Mouse (Mus musculus): ENCODE results near the gene Yipf2. TPM values are rescaled to one million over a fixed set of nuclear protein-coding genes. Genes with fewer than 3 reads are reported as not detected.
"Not testable (repeated sequence)": the region's sequence is repeated elsewhere in the genome, so short reads cannot be mapped to it uniquely, and the experiment has no call there.

Yipf2 gene
- polyA plus RNA-seq, 1 experiment from 2014 or later: 26.1 TPM

- H3K9ac ChIP-seq (ENCODE audit: low read depth, low read length): no peak overlapping the region
- no peak overlapping the region for H3K4me3 ChIP-seq (ENCODE audit: low read length)
- no peak overlapping the region for H3K27ac ChIP-seq (ENCODE audit: low read depth, low read length)
- ATAC-seq: no peak
- 0 out of 2 replicates have a peak, but pooled peaks cover 2% of the 10 kb centered on the region for H3K36me3 ChIP-seq (ENCODE audit: control insufficient read depth, insufficient read depth, low read length)
- no peaks in the 10 kb centered on the region for H3K27me3 ChIP-seq (replicated peaks; ENCODE audit: control insufficient read depth, insufficient read depth, low read length)
- peaks cover 4% of the 10 kb centered on the region for H3K4me1 ChIP-seq (ENCODE audit: control insufficient read depth, insufficient read depth, low read depth, low read length)
- WGBS: 86% methylated on average over 6 of the region's 6 CpGs
- no peak overlapping the region for H3K4me2 ChIP-seq (ENCODE audit: low read length)
- H3K9me3 ChIP-seq (ENCODE audit: control insufficient read depth, low read length): no peaks in the 10 kb centered on the region
Observed at GRCm38 (mm10) chr9:21555198-21555742, 37.4 kb downstream of the Yipf2 start.

DNA sequence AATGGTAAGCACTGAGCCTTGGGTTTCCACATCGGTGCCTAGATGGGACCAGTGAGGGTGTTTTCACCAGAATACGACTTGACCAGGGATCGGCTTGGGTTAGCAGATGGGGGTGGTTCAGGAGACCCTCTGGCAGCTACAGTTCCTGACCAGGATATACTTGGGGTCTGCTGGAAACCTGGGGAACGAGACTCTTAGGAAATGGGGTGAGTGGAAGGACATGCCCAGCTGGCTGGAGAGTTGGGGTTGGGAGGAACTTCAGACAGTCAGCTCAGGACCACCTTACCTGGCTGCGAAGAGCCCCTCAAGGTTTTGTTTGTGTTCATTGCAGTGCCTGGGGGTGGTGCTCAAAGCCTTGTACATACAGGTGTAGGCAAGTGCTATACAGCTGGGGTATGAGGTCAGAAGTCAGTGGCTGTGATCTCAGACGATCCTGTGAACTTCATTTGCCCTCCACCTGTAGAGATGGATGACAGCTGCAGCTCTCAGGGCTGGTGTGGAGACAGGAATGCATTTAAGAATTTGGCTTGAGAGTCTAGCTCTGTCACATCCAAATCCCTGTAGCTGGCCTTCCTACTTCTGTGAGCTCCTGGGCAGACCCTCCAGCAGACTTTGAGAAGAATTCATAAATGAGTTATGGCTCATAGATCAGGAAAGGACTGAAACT lies 38.9 kb downstream of the Yipf2 start:
- WGBS: 92% methylated on average over 6 of the region's 6 CpGs
- no peak overlapping the region for H3K27ac ChIP-seq (ENCODE audit: low read depth, low read length)

GRCm38 (mm10) chr9:21551049-21551448 lies 41.6 kb downstream of the Yipf2 start:
- Histone ChIP-seq H3K4me1 (ENCODE audit: control insufficient read depth, insufficient read depth, low read depth, low read length) (peaks cover 18% of the 10 kb centered on the region), H3K27me3 (replicated peaks; ENCODE audit: control insufficient read depth, insufficient read depth, low read length) (no peaks in the 10 kb centered on the region), H3K9me3 (ENCODE audit: control insufficient read depth, low read length) (no peaks in the 10 kb centered on the region), H3K9ac (ENCODE audit: low read depth, low read length) (no peak overlapping the region; the same call in 1 of the 2 replicates), H3K36me3 (ENCODE audit: control insufficient read depth, insufficient read depth, low read length) (no peaks in the 10 kb centered on the region), H3K27ac (ENCODE audit: low read depth, low read length) (no peak overlapping the region), H3K4me3 (ENCODE audit: low read length) (no peak overlapping the region), H3K4me2 (ENCODE audit: low read length) (no peak overlapping the region)
- ATAC-seq: no peak
- WGBS: 88% methylated on average over 2 of the region's 2 CpGs

More for the DNA sequence above, 38.9 kb downstream of the Yipf2 start:
- H3K4me2 ChIP-seq (ENCODE audit: low read length): no peak overlapping the region
- no peak overlapping the region for H3K9ac ChIP-seq (ENCODE audit: low read depth, low read length)
- no peak for ATAC-seq
- no peaks in the 10 kb centered on the region for H3K9me3 ChIP-seq (ENCODE audit: control insufficient read depth, low read length)
- H3K4me3 ChIP-seq (ENCODE audit: low read length): no peak overlapping the region
- H3K36me3 ChIP-seq (ENCODE audit: control insufficient read depth, insufficient read depth, low read length): 0 out of 2 replicates have a peak, but pooled peaks cover 2% of the 10 kb centered on the region
- peaks cover 13% of the 10 kb centered on the region for H3K4me1 ChIP-seq (ENCODE audit: control insufficient read depth, insufficient read depth, low read depth, low read length)
- no peaks in the 10 kb centered on the region for H3K27me3 ChIP-seq (replicated peaks; ENCODE audit: control insufficient read depth, insufficient read depth, low read length)

DNA sequence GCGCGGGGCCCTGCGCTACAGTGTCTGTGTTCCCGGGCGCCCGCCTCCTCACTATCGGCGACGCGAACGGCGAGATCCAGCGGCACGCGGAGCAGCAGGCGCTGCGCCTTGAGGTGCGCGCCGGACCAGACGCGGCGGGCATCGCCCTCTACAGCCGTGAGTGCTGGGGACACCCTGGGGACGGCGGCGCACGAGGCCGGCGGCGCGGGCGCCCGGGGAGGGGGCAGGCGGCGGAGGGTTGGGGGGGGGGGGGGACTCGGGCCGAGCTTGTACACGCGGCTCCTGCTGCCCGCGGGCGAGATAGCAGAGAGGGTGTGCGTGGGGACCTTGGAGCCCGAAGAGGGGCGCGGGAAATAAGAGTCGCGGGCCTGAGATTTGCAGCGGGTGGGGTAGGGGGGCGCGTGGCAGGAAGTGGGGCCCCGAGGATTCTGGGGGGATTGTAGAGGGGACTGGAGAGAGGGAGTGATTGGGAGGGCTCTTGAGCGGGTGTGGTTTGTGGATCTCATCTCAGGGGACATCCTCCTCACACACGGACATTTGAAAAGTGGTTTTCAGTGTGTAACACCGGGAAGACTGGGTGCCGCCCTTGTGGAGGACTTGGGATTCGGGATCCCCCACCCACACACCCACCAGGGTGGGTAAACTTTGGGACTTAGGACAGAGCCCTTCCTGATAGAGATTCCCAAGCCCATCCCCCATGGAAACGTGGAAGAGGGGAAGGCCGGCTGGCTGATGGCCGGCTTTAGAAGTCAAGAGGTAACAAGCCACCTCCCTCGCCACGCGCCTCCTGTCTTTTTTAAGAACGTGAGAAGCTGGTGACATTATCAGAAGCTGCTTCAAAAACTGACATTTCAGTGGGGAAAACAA lies 45.3 kb downstream of the Yipf2 start:
- Histone ChIP-seq H3K4me1 (ENCODE audit: control insufficient read depth, insufficient read depth, low read depth, low read length) (peaks cover 24% of the 10 kb centered on the region), H3K4me2 (ENCODE audit: low read length) (peak overlapping the region; percentile 53), H3K9ac (ENCODE audit: low read depth, low read length) (peak overlapping the region; percentile 86), H3K27me3 (replicated peaks; ENCODE audit: control insufficient read depth, insufficient read depth, low read length) (no peaks in the 10 kb centered on the region), H3K4me3 (ENCODE audit: low read length) (peak overlapping the region; percentile 65), H3K27ac (ENCODE audit: low read depth, low read length) (peak overlapping the region; percentile 94), H3K36me3 (ENCODE audit: control insufficient read depth, insufficient read depth, low read length) (no peaks in the 10 kb centered on the region), H3K9me3 (ENCODE audit: control insufficient read depth, low read length) (no peaks in the 10 kb centered on the region)
- WGBS: under 1% methylated on average over 58 of the region's 66 CpGs
- peak; percentile 21 for ATAC-seq

DNA sequence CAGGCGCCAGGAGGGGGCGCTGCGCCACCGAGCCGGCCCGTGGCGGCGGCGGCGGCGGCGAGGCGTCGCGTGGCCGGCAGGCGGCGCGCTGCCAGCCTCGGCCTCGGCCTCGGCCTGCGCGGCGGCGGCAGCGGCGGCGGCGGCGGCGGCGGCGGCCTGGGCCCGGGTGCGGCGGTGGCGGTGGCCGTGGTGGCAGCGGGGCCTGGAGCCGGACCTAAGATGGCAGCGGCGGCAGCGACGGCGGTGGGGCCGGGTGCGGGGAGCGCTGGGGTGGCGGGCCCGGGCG lies 45.9 kb downstream of the Yipf2 start, which contains the start of gene Carm1:
Gene Carm1 (plus strand): TSS at position 106 of the 286 bp plus-strand sequence.
- Histone ChIP-seq H3K27ac (ENCODE audit: low read depth, low read length) (peak within 1 kb of the TSS; percentile 94), H3K36me3 (ENCODE audit: control insufficient read depth, insufficient read depth, low read length) (no peaks in the 10 kb centered on the region), H3K4me1 (ENCODE audit: control insufficient read depth, insufficient read depth, low read depth, low read length) (peaks cover 24% of the 10 kb centered on the region), H3K9me3 (ENCODE audit: control insufficient read depth, low read length) (no peaks in the 10 kb centered on the region), H3K4me3 (ENCODE audit: low read length) (peak within 1 kb of the TSS; percentile 65), H3K4me2 (ENCODE audit: low read length) (peak within 1 kb of the TSS; percentile 53), H3K9ac (ENCODE audit: low read depth, low read length) (peak within 1 kb of the TSS; percentile 86), H3K27me3 (replicated peaks; ENCODE audit: control insufficient read depth, insufficient read depth, low read length) (no peaks in the 10 kb centered on the region)
- 0% methylated on average over 37 of the region's 52 CpGs for WGBS
- ATAC-seq: no peak; the same call in 1 of the 2 replicates

DNA sequence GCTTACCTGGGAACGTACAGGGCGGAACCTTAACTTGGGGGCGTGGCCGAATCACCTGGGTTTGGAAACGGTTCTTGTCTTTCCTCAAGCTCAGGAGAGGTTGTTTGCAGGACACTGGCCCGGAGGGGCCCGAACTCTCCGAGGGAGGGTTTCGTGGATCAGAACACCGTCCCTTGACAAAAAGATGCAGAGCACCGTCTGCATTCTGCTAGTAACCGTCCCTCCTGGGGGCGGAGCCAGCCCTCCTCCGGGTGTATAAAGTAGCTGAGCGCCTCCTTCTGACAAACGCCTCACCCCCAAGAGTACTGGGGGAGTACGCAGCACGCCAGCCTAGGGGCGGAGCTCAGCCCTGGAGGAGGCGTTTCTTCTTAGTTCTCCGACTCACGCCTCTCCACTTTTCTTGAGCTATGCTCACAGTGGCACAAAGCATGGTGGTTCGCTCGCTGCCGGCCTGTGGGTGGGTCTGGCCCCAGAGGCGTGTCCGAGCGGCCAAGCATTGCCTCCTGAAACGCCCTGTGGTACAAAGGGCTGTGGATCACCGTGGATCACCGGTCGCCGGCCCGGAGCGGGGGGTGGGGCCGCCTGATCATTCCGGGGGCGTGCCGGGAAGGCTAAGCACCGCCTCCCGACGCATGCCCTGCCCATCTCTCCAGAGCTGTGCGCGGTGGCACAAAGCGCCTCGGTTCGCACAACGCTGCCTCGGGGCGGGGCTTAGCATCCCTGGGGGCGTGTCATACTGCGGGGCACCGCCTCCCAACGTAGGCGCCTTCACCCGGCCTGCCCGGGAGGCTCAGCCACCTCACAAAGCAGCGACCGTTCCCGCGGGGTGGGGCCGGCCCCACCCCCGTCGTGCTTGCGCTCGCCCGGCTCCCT lies 46.5 kb downstream of the Yipf2 start:
- peaks cover 24% of the 10 kb centered on the region for H3K4me1 ChIP-seq (ENCODE audit: control insufficient read depth, insufficient read depth, low read depth, low read length)
- peak overlapping the region; percentile 86 for H3K9ac ChIP-seq (ENCODE audit: low read depth, low read length)
- no peaks in the 10 kb centered on the region for H3K36me3 ChIP-seq (ENCODE audit: control insufficient read depth, insufficient read depth, low read length)
- H3K9me3 ChIP-seq (ENCODE audit: control insufficient read depth, low read length): no peaks in the 10 kb centered on the region
- under 1% methylated on average over 67 of the region's 67 CpGs for WGBS
- H3K27ac ChIP-seq (ENCODE audit: low read depth, low read length): peak overlapping the region; percentile 94
- H3K27me3 ChIP-seq (replicated peaks; ENCODE audit: control insufficient read depth, insufficient read depth, low read length): no peaks in the 10 kb centered on the region
- peak; percentile 94 for ATAC-seq
- peak overlapping the region; percentile 65 for H3K4me3 ChIP-seq (ENCODE audit: low read length)
- H3K4me2 ChIP-seq (ENCODE audit: low read length): peak overlapping the region; percentile 53

DNA sequence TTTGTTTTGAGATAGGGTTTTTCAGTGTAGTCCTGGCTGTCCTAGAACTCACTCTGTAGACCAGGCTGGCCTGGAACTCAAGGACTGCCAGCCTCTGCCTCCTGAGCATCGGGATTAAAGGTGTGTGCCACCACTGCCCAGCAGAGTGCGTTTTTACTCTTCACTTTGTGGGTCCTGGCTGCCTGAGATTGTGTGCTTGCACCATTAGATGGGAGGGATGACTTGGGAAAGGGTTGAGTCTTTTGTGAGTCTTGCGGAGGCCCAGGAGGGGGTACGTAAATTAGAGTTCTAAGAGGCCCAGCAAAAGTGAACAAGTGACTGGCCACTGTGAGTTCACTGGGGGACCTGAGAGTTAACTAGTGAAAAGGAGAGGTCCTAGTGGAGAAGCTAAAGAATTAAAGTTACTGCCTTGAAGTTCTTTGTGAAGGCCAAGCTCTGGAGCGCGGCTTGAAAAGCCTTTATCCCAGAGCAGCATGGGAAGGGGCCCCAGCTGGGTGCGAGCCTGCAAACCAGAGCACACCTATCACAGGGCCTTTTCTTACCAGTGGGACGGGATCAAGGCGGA lies 47.2 kb downstream of the Yipf2 start:
- ATAC-seq: peak; percentile 61
- Histone ChIP-seq H3K9ac (ENCODE audit: low read depth, low read length) (peak overlapping the region; percentile 86), H3K4me3 (ENCODE audit: low read length) (peak overlapping the region; percentile 65), H3K4me2 (ENCODE audit: low read length) (peak overlapping the region; percentile 53), H3K36me3 (ENCODE audit: control insufficient read depth, insufficient read depth, low read length) (no peaks in the 10 kb centered on the region), H3K4me1 (ENCODE audit: control insufficient read depth, insufficient read depth, low read depth, low read length) (peaks cover 24% of the 10 kb centered on the region), H3K27me3 (replicated peaks; ENCODE audit: control insufficient read depth, insufficient read depth, low read length) (no peaks in the 10 kb centered on the region), H3K27ac (ENCODE audit: low read depth, low read length) (peak overlapping the region; percentile 94), H3K9me3 (ENCODE audit: control insufficient read depth, low read length) (no peaks in the 10 kb centered on the region)
- WGBS: 5% methylated on average over 9 of the region's 9 CpGs

GRCm38 (mm10) chr9:21542001-21542400 lies 50.6 kb downstream of the Yipf2 start:
- 96% methylated on average over 2 of the region's 2 CpGs for WGBS
- not testable (repeated sequence) for H3K4me3 ChIP-seq (ENCODE audit: low read length); H3K4me2 ChIP-seq (ENCODE audit: low read length); H3K27me3 ChIP-seq (replicated peaks; ENCODE audit: control insufficient read depth, insufficient read depth, low read length); H3K27ac ChIP-seq (ENCODE audit: low read depth, low read length); H3K9me3 ChIP-seq (ENCODE audit: control insufficient read depth, low read length); H3K4me1 ChIP-seq (ENCODE audit: control insufficient read depth, insufficient read depth, low read depth, low read length); H3K9ac ChIP-seq (ENCODE audit: low read depth, low read length); ATAC-seq; H3K36me3 ChIP-seq (ENCODE audit: control insufficient read depth, insufficient read depth, low read length)
